Mouse (Mus musculus) heart, adult 2 months (tissue): Measurements from ENCODE around the gene Noxo1.

Experiments
- CTCF ChIP-seq: fragments of 200-600 bp; IDR thresholded peaks from 2 replicates; pipeline ENCODE4 v1.8.1; 2022; ENCODE audit warnings: antibody characterized with exemption, mild to moderate bottlenecking, moderate library complexity
- POLR2A ChIP-seq: fragments of 200-500 bp; IDR thresholded peaks from 2 replicates; pipeline ENCODE4 v1.6.1; 2011; ENCODE audit warnings: mild to moderate bottlenecking, low read depth, low read length, control low read depth; ENCODE audit not compliant: insufficient read depth

DNA sequence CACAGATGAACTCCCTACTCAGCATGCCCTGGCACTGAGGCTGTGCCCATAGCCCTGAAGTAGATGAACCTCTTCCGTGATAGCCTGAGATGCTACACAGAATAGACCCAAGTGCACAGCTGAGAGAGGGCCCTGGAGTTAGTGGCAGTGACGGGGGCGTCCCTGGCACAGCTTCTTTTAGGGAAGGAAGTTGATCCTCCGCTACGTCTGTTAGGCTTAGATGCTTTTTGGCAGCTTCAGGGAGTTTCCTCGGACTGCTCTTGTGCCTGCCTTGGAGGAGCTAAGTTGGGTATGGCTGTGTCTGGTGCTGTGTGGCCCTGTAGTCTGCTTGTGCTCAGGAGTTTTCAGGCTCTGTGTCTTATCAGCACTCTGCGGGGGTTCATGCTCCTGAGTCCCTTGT is 21.8 kb upstream of the Noxo1 start:
- TF ChIP-seq POLR2A (no peak), CTCF (no peak)
